10 mouse cellular contexts compared by ENCODE assay signal in the genomic region with DNA sequence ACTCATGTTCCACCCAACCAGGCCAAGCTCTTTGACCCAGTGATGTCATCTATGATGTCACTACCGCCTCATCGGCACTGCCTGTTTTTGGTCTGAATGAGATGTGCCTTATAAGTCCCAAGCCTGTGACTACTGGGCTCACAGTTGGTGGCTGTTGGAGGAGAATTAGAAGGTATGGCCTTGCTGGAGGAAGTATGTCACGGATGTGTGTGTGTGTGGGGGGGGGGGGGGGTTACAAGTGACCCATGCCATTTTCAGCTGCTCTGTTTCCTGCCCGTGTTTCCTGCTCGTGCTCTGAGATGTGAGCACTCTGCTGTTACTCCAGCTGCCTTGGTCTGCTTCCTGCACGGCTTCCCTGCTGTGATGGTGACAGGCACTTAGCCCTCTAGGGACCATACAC. TPM values are rescaled to one million over a fixed set of nuclear protein-coding genes. Genes with fewer than 3 reads are reported as not detected.
DNase-seq lines count a peak whose midpoint lies in the region; ATAC-seq and TF ChIP-seq lines count a peak whose summit lies in the region.
"Had no signal": no experiment of that assay in that cellular context is flagged by ENCODE, and none has a peak within 500 bp of the region (broad histone marks: within the 10 kb centered on the region; RNA-seq: fewer than 3 reads in every experiment).

No protein-coding gene starts in this region.

- no peaks in the 10 kb centered on the region for H3K36me3 ChIP-seq in intestine, embryonic 14.5 days (ENCODE audit: control insufficient read depth, insufficient read depth, low read length)
- no peaks in the 10 kb centered on the region for H3K36me3 ChIP-seq in intestine, embryonic 15.5 days
- H3K36me3 ChIP-seq in liver, embryonic 13.5 days, result no peaks in the 10 kb centered on the region
- H3K36me3 ChIP-seq in forebrain, embryonic 12.5 days (replicated peaks), result no peaks in the 10 kb centered on the region
- no peaks in the 10 kb centered on the region for H3K36me3 ChIP-seq in hindbrain, embryonic 16.5 days (ENCODE audit: control insufficient read depth, insufficient read depth, low read length)

- no peak for TF ChIP-seq CTCF in bone marrow, adult 2 months (IDR thresholded peaks at IDR 0.05; ENCODE audit: control insufficient read depth, insufficient read depth, low read length)

- H3K27ac ChIP-seq in intestine, embryonic 14.5 days (ENCODE audit: low read depth), result 0 out of 2 replicates have a peak overlapping the region, but pooled peaks have one; percentile 16
- no peak overlapping the region for H3K27ac ChIP-seq in intestine, embryonic 15.5 days
- H3K27ac ChIP-seq in bone marrow, adult 2 months (ENCODE audit: control insufficient read depth, insufficient read depth, low read depth, low read length, poor library complexity), result peak overlapping the region; percentile 55
- H3K27ac ChIP-seq in liver, embryonic 13.5 days, result no peak overlapping the region; the same call in 1 of the 2 replicates
- no peak overlapping the region for H3K27ac ChIP-seq in forebrain, embryonic 12.5 days
- no peak overlapping the region for H3K27ac ChIP-seq in hindbrain, embryonic 16.5 days (ENCODE audit: low read depth, low read length)

- H3K27me3 ChIP-seq in intestine, embryonic 14.5 days (replicated peaks; ENCODE audit: control insufficient read depth, insufficient read depth, low read length), result no peaks in the 10 kb centered on the region
- no peaks in the 10 kb centered on the region for H3K27me3 ChIP-seq in intestine, embryonic 15.5 days (replicated peaks)
- no peaks in the 10 kb centered on the region for H3K27me3 ChIP-seq in liver, embryonic 13.5 days
- H3K27me3 ChIP-seq in forebrain, embryonic 12.5 days, result no peaks in the 10 kb centered on the region
- no peaks in the 10 kb centered on the region for H3K27me3 ChIP-seq in hindbrain, embryonic 16.5 days (replicated peaks; ENCODE audit: control insufficient read depth, insufficient read depth, low read length)

- no peak for ATAC-seq in intestine, embryonic 14.5 days (replicated peaks; ENCODE audit: low FRiP score, low TSS enrichment, low read depth)
- no peak for ATAC-seq in intestine, embryonic 15.5 days
- peak; percentile 39; the same call in 1 of the 2 replicates for ATAC-seq in liver, embryonic 13.5 days (ENCODE audit: low read depth)
- ATAC-seq in forebrain, embryonic 12.5 days (ENCODE audit: low FRiP score), result no peak
- ATAC-seq in hindbrain, embryonic 16.5 days, result no peak
- ATAC-seq: forebrain, embryonic 14.5 days had no signal

- no peak overlapping the region for H3K4me3 ChIP-seq in intestine, embryonic 14.5 days (ENCODE audit: low read depth, low read length)
- H3K4me3 ChIP-seq in intestine, embryonic 15.5 days (replicated peaks), result no peak overlapping the region
- H3K4me3 ChIP-seq in bone marrow, adult 2 months (replicated peaks; ENCODE audit: control insufficient read depth, low read depth, low read length), result peak overlapping the region; percentile 19
- H3K4me3 ChIP-seq in liver, embryonic 13.5 days (replicated peaks), result no peak overlapping the region
- no peak overlapping the region for H3K4me3 ChIP-seq in forebrain, embryonic 12.5 days (replicated peaks)
- no peak overlapping the region for H3K4me3 ChIP-seq in hindbrain, embryonic 16.5 days (ENCODE audit: low read length)

- no peak for TF ChIP-seq POLR2A in bone marrow, adult 2 months (IDR thresholded peaks at IDR 0.05; ENCODE audit: borderline replicate concordance, control insufficient read depth, low read depth, low read length)

- no peak for DNase-seq in intestine, embryonic 14.5 days (ENCODE audit: low spot score)
- DNase-seq in liver, embryonic 13.5 days, result no peak
- DNase-seq in spleen, postnatal 36 days (ENCODE audit: low spot score in 2 of 2), result peak; percentile 79 to 81
- no peak for DNase-seq in embryo, embryonic 10.5 days (ENCODE audit: low spot score)
- DNase-seq: cerebellum, adult 18-20 months had no signal

- 83% methylated on average over 6 of the region's 6 CpGs for WGBS in intestine, embryonic 14.5 days
- 71% methylated on average over 6 of the region's 6 CpGs for WGBS in intestine, embryonic 15.5 days
- WGBS in bone marrow, adult 2 months, result 5% methylated on average over 6 of the region's 6 CpGs
- 23% methylated on average over 6 of the region's 6 CpGs for WGBS in liver, embryonic 13.5 days (ENCODE audit: insufficient replicate concordance)
- 91% methylated on average over 6 of the region's 6 CpGs for WGBS in forebrain, embryonic 12.5 days
- 77% methylated on average over 6 of the region's 6 CpGs for WGBS in hindbrain, embryonic 16.5 days

- H3K9me3 ChIP-seq in intestine, embryonic 14.5 days (ENCODE audit: control insufficient read depth, low read length), result no peaks in the 10 kb centered on the region
- H3K9me3 ChIP-seq in intestine, embryonic 15.5 days, result no peaks in the 10 kb centered on the region
- H3K9me3 ChIP-seq in liver, embryonic 13.5 days (replicated peaks), result no peaks in the 10 kb centered on the region
- H3K9me3 ChIP-seq in forebrain, embryonic 12.5 days, result no peaks in the 10 kb centered on the region
- no peaks in the 10 kb centered on the region for H3K9me3 ChIP-seq in hindbrain, embryonic 16.5 days (ENCODE audit: control insufficient read depth, low read length)

- H3K4me2 ChIP-seq in intestine, embryonic 14.5 days (ENCODE audit: low read length), result no peak overlapping the region
- H3K4me2 ChIP-seq in intestine, embryonic 15.5 days (replicated peaks), result no peak overlapping the region
- no peak overlapping the region for H3K4me2 ChIP-seq in liver, embryonic 13.5 days
- H3K4me2 ChIP-seq in forebrain, embryonic 12.5 days, result no peak overlapping the region
- no peak overlapping the region for H3K4me2 ChIP-seq in hindbrain, embryonic 16.5 days (ENCODE audit: low read length)

- 0 out of 2 replicates have a peak, but pooled peaks cover 7% of the 10 kb centered on the region for H3K4me1 ChIP-seq in intestine, embryonic 14.5 days (replicated peaks; ENCODE audit: control insufficient read depth, insufficient read depth, low read length)
- no peaks in the 10 kb centered on the region for H3K4me1 ChIP-seq in intestine, embryonic 15.5 days (replicated peaks)
- peaks cover 5% of the 10 kb centered on the region; the same call in 1 of the 2 replicates for H3K4me1 ChIP-seq in bone marrow, adult 2 months (ENCODE audit: control insufficient read depth, insufficient read depth, low read length)
- H3K4me1 ChIP-seq in liver, embryonic 13.5 days (replicated peaks), result peaks cover 20% of the 10 kb centered on the region
- peaks cover 2% of the 10 kb centered on the region; the same call in 1 of the 2 replicates for H3K4me1 ChIP-seq in forebrain, embryonic 12.5 days
- no peaks in the 10 kb centered on the region for H3K4me1 ChIP-seq in hindbrain, embryonic 16.5 days (ENCODE audit: control insufficient read depth, insufficient read depth, low read depth, low read length)

- no peak overlapping the region for H3K9ac ChIP-seq in intestine, embryonic 14.5 days (ENCODE audit: low read length)
- no peak overlapping the region for H3K9ac ChIP-seq in intestine, embryonic 15.5 days
- no peak overlapping the region for H3K9ac ChIP-seq in liver, embryonic 13.5 days
- no peak overlapping the region for H3K9ac ChIP-seq in forebrain, embryonic 12.5 days
- no peak overlapping the region for H3K9ac ChIP-seq in hindbrain, embryonic 16.5 days (ENCODE audit: low read depth, low read length)

RNA-seq across cellular contexts. Expression of a gene that starts 56.8 kb away (rescaled TPM):
- polyA plus RNA-seq in intestine, embryonic 14.5 days (2014; fragmentation: Nextera tagmentation; extraction: Ambion mirVana), result 567 and 699 TPM in 2 replicates
- 414 and 470 TPM in 2 replicates for polyA plus RNA-seq in intestine, embryonic 15.5 days (2015; fragmentation: Nextera tagmentation; extraction: Ambion mirVana)
- polyA plus RNA-seq in bone marrow, adult 2 months (2011; ENCODE audit: insufficient read depth, insufficient read length, low replicate concordance, missing spikeins), result 26.3 and 64.4 TPM in 2 replicates
- 109 and 120 TPM in 2 replicates for polyA plus RNA-seq in liver, embryonic 13.5 days (2015; fragmentation: Nextera tagmentation; extraction: Ambion mirVana)
- polyA plus RNA-seq in forebrain, embryonic 12.5 days (2016; fragmentation: Nextera tagmentation; extraction: Ambion mirVana), result 831 and 838 TPM in 2 replicates
- polyA plus RNA-seq in hindbrain, embryonic 16.5 days (2015; fragmentation: Nextera tagmentation; extraction: Ambion mirVana), result 395 and 417 TPM in 2 replicates

Comparison
In these comparisons a context has a peak if more than half of its experiments do, and no peak if none do; other contexts are left out.
1. H3K27ac ChIP-seq: peak in intestine, embryonic 14.5 days (single experiment) and bone marrow, adult 2 months (single experiment); none in intestine, embryonic 15.5 days (single experiment), liver, embryonic 13.5 days (single experiment), forebrain, embryonic 12.5 days (single experiment) and hindbrain, embryonic 16.5 days (single experiment).
2. DNase-seq: peak in spleen, postnatal 36 days (2 of 2); none in intestine, embryonic 14.5 days (single experiment), liver, embryonic 13.5 days (single experiment) and embryo, embryonic 10.5 days (single experiment).